Mouse (Mus musculus) liver, adult 2 months (tissue): ENCODE measurements around the gene Thrb. TPM values are rescaled to one million over a fixed set of nuclear protein-coding genes. Genes with fewer than 3 reads are reported as not detected.

Experiments
- DNase-seq: peaks from one replicate; pipeline ENCODE4 v3.0.0-alpha.2; 2011; ENCODE audit warnings: low read depth, low spot score; ENCODE audit errors: extremely low read depth
- H3K27ac ChIP-seq: fragments of 200-500 bp; replicated peaks from 2 replicates; pipeline ENCODE4 v1.5.1; 2012; ENCODE audit warnings: low read depth, mild to moderate bottlenecking, control low read depth, inconsistent platforms, low read length; ENCODE audit not compliant: insufficient read depth
- H3K27me3 ChIP-seq: fragments of 200-500 bp; 2 replicates; pipeline ENCODE4 v1.6.1; 2012; ENCODE audit warnings: mild to moderate bottlenecking, moderate library complexity, low read length, inconsistent platforms; ENCODE audit not compliant: control insufficient read depth, insufficient read depth
- H3K36me3 ChIP-seq: fragments of 200-500 bp; 2 replicates; pipeline ENCODE4 v1.6.1; 2012; ENCODE audit warnings: low read length, inconsistent platforms; ENCODE audit not compliant: control insufficient read depth, insufficient read depth
- H3K4me1 ChIP-seq: fragments of 200-500 bp; 2 replicates; pipeline ENCODE4 v1.6.1; 2011; ENCODE audit warnings: low read length; ENCODE audit not compliant: control insufficient read depth, insufficient read depth
- H3K4me3 ChIP-seq: fragments of 200-500 bp; 2 replicates; pipeline ENCODE4 v1.5.1; 2011; ENCODE audit warnings: low read depth, mild to moderate bottlenecking, control low read depth, low read length, moderate library complexity; ENCODE audit not compliant: insufficient read depth
- H3K79me2 ChIP-seq: fragments of 200-500 bp; 2 replicates; pipeline ENCODE4 v1.6.1; 2012; ENCODE audit warnings: inconsistent platforms, mild to moderate bottlenecking, low read length, moderate library complexity; ENCODE audit not compliant: control insufficient read depth, insufficient read depth
- H3K9ac ChIP-seq: fragments of 200-500 bp; 2 replicates; pipeline ENCODE4 v1.6.1; 2012; ENCODE audit warnings: low read depth, mild to moderate bottlenecking, control low read depth, inconsistent platforms, low read length
- CTCF ChIP-seq: fragments of 200-500 bp; IDR thresholded peaks from 2 replicates; pipeline ENCODE4 v1.5.1; 2011; ENCODE audit warnings: low read depth, low read length, control low read depth
- POLR2A ChIP-seq: fragments of 200-500 bp; IDR thresholded peaks from 2 replicates; pipeline ENCODE4 v1.6.1; 2011; ENCODE audit warnings: low read length, control low read depth; ENCODE audit not compliant: insufficient read depth; ENCODE audit errors: extremely low read depth
- WGBS: fragments of 180-500 bp; shearing (Covaris S2); methylation state at CpG from one replicate; pipeline ENCODE4 v1.1.7; 2018; 5-methylcytosine and 5-hydroxymethylcytosine counted together
- polyA plus RNA-seq: library from polyadenylated mRNA; depleted of rRNA; stranded (reverse); fragments of >200 nt; gene quantifications from 2 replicates; pipeline ENCODE4 v1.2.3, GENCODE M21; 2012; rRNA removed
- total RNA-seq: library from RNA; depleted of rRNA; stranded (reverse); fragments of >200 nt; gene quantifications from 2 replicates; pipeline ENCODE4 v1.2.3, GENCODE M21; 2014; rRNA removed

Thrb gene
- total RNA-seq (34.6 and 36.1 TPM in 2 replicates), polyA plus RNA-seq (8.6 and 11.0 TPM in 2 replicates)

- H3K4me3 ChIP-seq = peak within 1 kb of the TSS; percentile 99
- peak; percentile 95 for DNase-seq
- no peak for TF ChIP-seq CTCF
- TF ChIP-seq POLR2A = no peak
- H3K4me1 ChIP-seq = peaks cover 18% of the 10 kb centered on the region; the same call in 1 of the 2 replicates
- peak within 1 kb of the TSS; percentile 96 for H3K9ac ChIP-seq
- H3K27me3 ChIP-seq = no peaks in the 10 kb centered on the region
- WGBS = 1% methylated on average over 23 of the region's 23 CpGs
- peak within 1 kb of the TSS; percentile 98 for H3K27ac ChIP-seq
- H3K79me2 ChIP-seq = peaks cover 9% of the 10 kb centered on the region; the same call in 1 of the 2 replicates
- no peaks in the 10 kb centered on the region for H3K36me3 ChIP-seq
Observed at GRCm38 (mm10) chr14:17659686-17660328, at the start of gene Thrb. Gene Thrb (plus strand): TSS chr14:17660261.

GRCm38 (mm10) chr14:17621671-17622070 lies 38.4 kb upstream of the Thrb start:
- H3K27ac ChIP-seq = no peak overlapping the region
- no peak for TF ChIP-seq POLR2A
- TF ChIP-seq CTCF = no peak
- WGBS = 68% methylated on average over 3 of the region's 3 CpGs
- H3K36me3 ChIP-seq = no peaks in the 10 kb centered on the region
- DNase-seq = no peak
- no peaks in the 10 kb centered on the region for H3K79me2 ChIP-seq
- H3K4me1 ChIP-seq = no peaks in the 10 kb centered on the region; the same call in 1 of the 2 replicates
- H3K9ac ChIP-seq = no peak overlapping the region
- H3K27me3 ChIP-seq = no peaks in the 10 kb centered on the region
- no peak overlapping the region for H3K4me3 ChIP-seq

- DNase-seq = no peak
- no peaks in the 10 kb centered on the region; the same call in 1 of the 2 replicates for H3K4me1 ChIP-seq
- no peaks in the 10 kb centered on the region for H3K27me3 ChIP-seq
- H3K9ac ChIP-seq = no peak overlapping the region
- no peak overlapping the region for H3K27ac ChIP-seq
- 82% methylated on average over 2 of the region's 2 CpGs for WGBS
- H3K4me3 ChIP-seq = no peak overlapping the region
- no peaks in the 10 kb centered on the region for H3K36me3 ChIP-seq
- no peaks in the 10 kb centered on the region for H3K79me2 ChIP-seq
- TF ChIP-seq POLR2A (no peak), CTCF (no peak)
Observed at GRCm38 (mm10) chr14:17623936-17624335, 36.1 kb upstream of the Thrb start.

GRCm38 (mm10) chr14:17629215-17629614 lies 30.8 kb upstream of the Thrb start:
- 66% methylated on average over 5 of the region's 5 CpGs for WGBS
- H3K27me3 ChIP-seq = no peaks in the 10 kb centered on the region
- no peaks in the 10 kb centered on the region for H3K79me2 ChIP-seq
- TF ChIP-seq CTCF (no peak), POLR2A (no peak)
- no peaks in the 10 kb centered on the region for H3K36me3 ChIP-seq
- no peak for DNase-seq
- no peak overlapping the region for H3K9ac ChIP-seq
- no peak overlapping the region for H3K4me3 ChIP-seq
- H3K27ac ChIP-seq = no peak overlapping the region
- peaks cover 2% of the 10 kb centered on the region; the same call in 1 of the 2 replicates for H3K4me1 ChIP-seq

- 11% methylated on average over 19 of the region's 19 CpGs for WGBS
- H3K27ac ChIP-seq = no peak overlapping the region
- TF ChIP-seq POLR2A (no peak), CTCF (no peak)
- no peak overlapping the region for H3K9ac ChIP-seq
- peaks cover 2% of the 10 kb centered on the region; the same call in 1 of the 2 replicates for H3K4me1 ChIP-seq
- no peaks in the 10 kb centered on the region for H3K27me3 ChIP-seq
- DNase-seq = no peak
- H3K79me2 ChIP-seq = no peaks in the 10 kb centered on the region
- no peaks in the 10 kb centered on the region for H3K36me3 ChIP-seq
- H3K4me3 ChIP-seq = no peak overlapping the region
Observed at GRCm38 (mm10) chr14:17632887-17633522, 27.1 kb upstream of the Thrb start.

- 69% methylated on average over 3 of the region's 3 CpGs for WGBS
- H3K79me2 ChIP-seq = no peaks in the 10 kb centered on the region
- no peak overlapping the region for H3K27ac ChIP-seq
- no peaks in the 10 kb centered on the region for H3K36me3 ChIP-seq
- H3K9ac ChIP-seq = no peak overlapping the region
- H3K27me3 ChIP-seq = no peaks in the 10 kb centered on the region
- TF ChIP-seq POLR2A = no peak
- TF ChIP-seq CTCF = no peak
- no peak overlapping the region for H3K4me3 ChIP-seq
- H3K4me1 ChIP-seq = peaks cover under 1% of the 10 kb centered on the region; the same call in 1 of the 2 replicates
- no peak for DNase-seq
Observed at GRCm38 (mm10) chr14:17636971-17637370, 23.1 kb upstream of the Thrb start.
